Mouse (Mus musculus) erythroblast, embryonic 14.5 days (primary cell): ENCODE measurements around the gene Plac1.

ENCODE experiments used
- GATA1 ChIP-seq: IDR thresholded peaks from 2 replicates; pipeline ENCODE4 v1.6.1; 2012; ENCODE audit warnings: low read length, inconsistent platforms, mixed read lengths
- TAL1 ChIP-seq: IDR thresholded peaks from 3 replicates; pipeline ENCODE4 v1.6.1; 2012; ENCODE audit warnings: low read length, inconsistent platforms, mixed read lengths

DNA sequence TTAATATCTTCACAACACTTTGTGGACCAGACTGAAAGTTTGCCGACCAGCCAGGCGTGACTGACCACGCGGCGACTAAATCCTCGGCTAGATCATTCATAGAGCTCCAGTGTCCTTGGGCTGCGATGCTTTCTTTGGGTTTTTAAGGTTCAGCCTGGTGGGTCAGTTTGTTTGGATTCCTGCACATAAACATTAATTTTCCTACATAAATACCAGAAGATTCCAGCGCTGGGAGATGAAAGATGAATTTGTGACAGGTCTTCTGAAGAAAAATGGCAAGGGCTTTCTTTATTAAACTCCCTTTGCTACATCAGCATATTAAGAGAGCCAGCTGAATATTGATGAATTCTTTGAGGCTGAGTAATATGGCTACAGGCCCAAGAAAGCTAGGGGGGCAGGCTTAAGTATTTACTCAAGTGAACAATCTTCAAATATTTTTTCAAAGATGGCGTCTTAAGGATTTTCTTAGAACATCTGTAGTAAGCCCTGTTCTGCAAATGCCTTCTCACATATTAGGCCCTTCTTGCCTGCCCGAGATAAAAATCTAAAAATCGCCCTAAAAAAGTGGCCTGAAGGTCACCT is 180.4 kb downstream of the Plac1 start:
- TF ChIP-seq TAL1, result no peak
- TF ChIP-seq GATA1, result no peak
